Mouse (Mus musculus) neural tube, embryonic 13.5 days (tissue): ENCODE results near the gene Cpox. TPM values are rescaled to one million over a fixed set of nuclear protein-coding genes. Genes with fewer than 3 reads are reported as not detected.

ENCODE experiments used
- ATAC-seq: fragments of 200-750 bp; cut with Nextera tagmentation; 2 replicates; pipeline ENCODE4 v1.8.0; 2017; ENCODE audit warnings: low read depth, mild to moderate bottlenecking, moderate TSS enrichment, moderate library complexity
- H3K27ac ChIP-seq: fragments of 300-500 bp; sonication (generic); replicated peaks from 2 replicates; pipeline ENCODE4 v1.5.1; 2015; ENCODE audit warnings: moderate library complexity, mild to moderate bottlenecking, inconsistent platforms
- H3K27me3 ChIP-seq: fragments of 300-500 bp; sonication (generic); 2 replicates; pipeline ENCODE4 v1.6.1; 2015; ENCODE audit warnings: mild to moderate bottlenecking, inconsistent platforms
- H3K36me3 ChIP-seq: fragments of 300-500 bp; sonication (generic); 2 replicates; pipeline ENCODE4 v1.6.1; 2015; ENCODE audit warnings: mild to moderate bottlenecking, inconsistent platforms
- H3K4me1 ChIP-seq: fragments of 300-500 bp; sonication (generic); replicated peaks from 2 replicates; pipeline ENCODE4 v1.6.1; 2015; ENCODE audit warnings: inconsistent platforms
- H3K4me2 ChIP-seq: fragments of 300-500 bp; sonication (generic); 2 replicates; pipeline ENCODE4 v1.6.1; 2015; ENCODE audit warnings: inconsistent platforms, mild to moderate bottlenecking, moderate library complexity
- H3K4me3 ChIP-seq: fragments of 300-500 bp; sonication (generic); 2 replicates; pipeline ENCODE4 v1.5.1; 2015; ENCODE audit warnings: mild to moderate bottlenecking, inconsistent platforms
- H3K9ac ChIP-seq: fragments of 300-500 bp; sonication (generic); 2 replicates; pipeline ENCODE4 v1.6.1; 2015; ENCODE audit warnings: moderate library complexity, mild to moderate bottlenecking, inconsistent platforms
- H3K9me3 ChIP-seq: fragments of 300-500 bp; sonication (generic); 2 replicates; pipeline ENCODE4 v1.6.1; 2016; ENCODE audit warnings: inconsistent platforms
- WGBS: fragments of 180-500 bp; shearing (Covaris S2); methylation state at CpG from one replicate; pipeline ENCODE4 v1.1.7; 2015; 5-methylcytosine and 5-hydroxymethylcytosine counted together
- polyA plus RNA-seq: library from polyadenylated mRNA; unstranded; fragments of >200 nt; fragmentation: Nextera tagmentation; extraction: Ambion mirVana; gene quantifications from 2 replicates; pipeline ENCODE4 v1.2.1, GENCODE M21; 2015

Gene Cpox
- polyA plus RNA-seq, 1 experiment from 2014 or later = 15.4 TPM

DNA sequence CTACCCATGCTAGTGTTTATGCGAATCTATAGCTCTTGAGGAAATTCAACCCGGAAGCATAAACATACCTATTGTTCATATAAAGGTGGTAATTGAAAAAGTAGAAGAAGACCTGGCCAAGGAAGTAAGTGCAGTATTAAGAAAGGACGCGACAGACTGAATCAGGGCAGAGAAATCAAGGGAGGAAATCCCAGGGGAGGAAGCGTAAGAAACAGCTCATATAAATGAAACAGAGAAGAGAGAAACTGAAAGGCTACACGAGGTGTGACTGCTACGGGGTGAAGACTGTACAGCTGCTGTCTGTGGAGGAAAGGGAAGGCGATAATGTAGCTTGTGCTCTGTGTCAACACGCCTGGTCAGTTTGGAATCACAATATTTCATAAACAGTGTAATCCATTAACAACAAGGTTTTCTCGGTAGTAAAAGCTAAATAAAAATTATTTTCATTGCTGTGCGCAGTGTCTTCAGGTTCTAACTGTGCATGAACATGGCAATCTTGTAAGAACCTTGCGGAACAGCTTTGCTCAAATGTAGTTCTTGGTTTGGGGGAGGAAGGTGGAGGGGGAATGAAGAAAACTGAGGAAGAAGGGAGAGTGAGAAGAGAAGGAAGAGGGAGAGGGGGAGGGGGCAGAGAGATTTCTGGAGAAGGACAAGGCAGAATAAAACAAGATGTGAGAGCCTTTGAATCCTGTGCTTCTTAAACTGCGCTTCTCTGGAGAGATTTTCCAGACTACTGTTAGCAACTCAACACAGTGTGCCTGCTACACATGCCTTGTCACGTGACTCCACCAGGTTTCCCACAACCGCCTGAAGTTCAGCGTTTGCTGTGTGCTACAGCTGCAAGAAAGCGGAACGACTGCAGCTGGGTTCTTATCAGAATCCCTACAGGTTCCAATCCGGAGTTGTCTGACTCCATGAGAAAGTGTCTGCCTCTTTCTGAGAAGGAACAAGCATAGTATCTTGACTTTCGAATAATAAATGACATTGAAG lies 15.8 kb downstream of the Cpox start:
- WGBS = 78% methylated on average over 20 of the region's 20 CpGs
- H3K9me3 ChIP-seq = no peaks in the 10 kb centered on the region
- no peak for ATAC-seq

DNA sequence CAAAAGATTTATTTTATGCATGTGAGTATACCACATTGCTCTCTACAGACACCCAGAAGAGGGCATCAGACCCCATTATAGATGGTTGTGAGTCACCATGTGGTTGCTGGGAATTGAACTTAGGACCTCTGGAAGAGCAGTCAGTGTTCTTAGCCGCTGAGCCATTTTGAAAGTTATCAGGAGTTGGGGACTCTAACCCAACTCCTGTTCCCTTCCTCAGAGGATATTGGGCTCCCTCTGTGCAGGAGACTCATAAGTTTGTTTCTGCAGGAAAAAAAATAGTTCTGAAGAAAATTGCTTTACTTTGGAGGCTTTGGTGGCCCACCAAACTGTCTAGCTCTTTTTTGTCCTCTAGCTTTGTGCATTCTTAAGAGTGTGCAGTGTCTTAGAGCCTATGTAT lies 18.4 kb downstream of the Cpox start:
- ATAC-seq = no peak
- H3K36me3 ChIP-seq = no peaks in the 10 kb centered on the region
- H3K4me1 ChIP-seq = no peaks in the 10 kb centered on the region
- no peak overlapping the region for H3K4me3 ChIP-seq
- no peaks in the 10 kb centered on the region for H3K9me3 ChIP-seq
- no peak overlapping the region for H3K4me2 ChIP-seq
- no peak overlapping the region for H3K27ac ChIP-seq
- WGBS = 97% methylated on average over 1 of the region's 1 CpGs
- no peaks in the 10 kb centered on the region for H3K27me3 ChIP-seq
- no peak overlapping the region for H3K9ac ChIP-seq

More for the DNA sequence above, 15.8 kb downstream of the Cpox start:
- Histone ChIP-seq H3K27me3 (no peaks in the 10 kb centered on the region), H3K4me2 (no peak overlapping the region), H3K36me3 (peaks cover 6% of the 10 kb centered on the region; the same call in 1 of the 2 replicates), H3K27ac (no peak overlapping the region), H3K4me3 (no peak overlapping the region), H3K4me1 (no peaks in the 10 kb centered on the region), H3K9ac (no peak overlapping the region)

DNA sequence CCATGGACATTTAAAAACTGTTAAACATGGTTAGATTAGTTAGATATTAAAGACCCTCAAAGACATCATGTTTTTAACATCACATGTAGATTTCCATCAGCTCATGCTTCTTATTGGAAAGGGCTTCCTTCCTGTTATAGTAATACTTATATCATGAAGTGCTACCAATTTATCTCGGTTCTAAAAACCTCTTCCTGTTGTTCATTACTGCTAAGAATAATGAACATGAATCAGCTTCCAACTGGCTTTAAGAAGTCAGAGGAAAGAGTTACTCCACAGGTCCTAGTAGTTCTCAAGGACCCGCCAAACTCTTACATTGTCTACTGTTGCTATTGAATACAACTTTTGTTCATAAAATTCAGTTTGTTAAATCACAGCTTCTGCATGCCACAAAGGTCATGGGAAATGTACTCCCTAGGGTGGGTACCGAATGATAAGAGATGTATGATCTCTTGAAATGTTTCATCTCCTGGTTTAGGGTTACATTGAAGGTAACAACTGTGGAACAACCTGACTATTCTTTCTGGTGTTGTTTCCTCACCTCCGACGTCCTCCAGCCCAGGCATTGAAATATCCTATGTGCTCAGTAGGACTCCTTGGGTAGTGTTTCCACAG lies 19.6 kb downstream of the Cpox start:
- Histone ChIP-seq H3K4me2 (no peak overlapping the region), H3K36me3 (no peaks in the 10 kb centered on the region), H3K27me3 (no peaks in the 10 kb centered on the region), H3K9ac (no peak overlapping the region), H3K4me1 (no peaks in the 10 kb centered on the region), H3K4me3 (no peak overlapping the region), H3K9me3 (no peaks in the 10 kb centered on the region), H3K27ac (no peak overlapping the region)
- WGBS = 88% methylated on average over 5 of the region's 5 CpGs
- no peak for ATAC-seq

DNA sequence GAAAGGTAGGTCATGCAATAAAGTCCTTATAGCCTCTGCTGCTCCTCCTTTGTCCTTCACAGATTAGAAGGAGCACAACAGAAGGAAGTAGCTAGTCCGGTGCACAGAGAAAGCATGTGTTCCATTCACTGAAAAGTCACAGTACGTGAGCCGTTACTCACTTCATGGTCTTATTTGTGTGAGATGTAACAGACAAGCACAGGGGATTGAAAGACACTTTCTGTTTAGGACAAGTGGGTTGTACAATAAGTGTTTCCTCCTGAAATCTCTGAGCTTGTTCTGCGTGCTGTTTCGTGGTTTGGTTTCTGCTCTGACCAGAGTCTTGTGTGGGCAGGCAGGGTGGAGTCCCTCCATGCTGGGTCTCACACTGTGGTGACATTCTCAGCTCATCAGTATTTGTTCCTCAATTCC lies 20.2 kb downstream of the Cpox start:
- no peak for ATAC-seq
- Histone ChIP-seq H3K9ac (no peak overlapping the region), H3K4me3 (no peak overlapping the region), H3K36me3 (no peaks in the 10 kb centered on the region), H3K4me1 (no peaks in the 10 kb centered on the region), H3K27me3 (no peaks in the 10 kb centered on the region), H3K27ac (no peak overlapping the region), H3K9me3 (no peaks in the 10 kb centered on the region), H3K4me2 (no peak overlapping the region)
- WGBS = 89% methylated on average over 5 of the region's 5 CpGs

DNA sequence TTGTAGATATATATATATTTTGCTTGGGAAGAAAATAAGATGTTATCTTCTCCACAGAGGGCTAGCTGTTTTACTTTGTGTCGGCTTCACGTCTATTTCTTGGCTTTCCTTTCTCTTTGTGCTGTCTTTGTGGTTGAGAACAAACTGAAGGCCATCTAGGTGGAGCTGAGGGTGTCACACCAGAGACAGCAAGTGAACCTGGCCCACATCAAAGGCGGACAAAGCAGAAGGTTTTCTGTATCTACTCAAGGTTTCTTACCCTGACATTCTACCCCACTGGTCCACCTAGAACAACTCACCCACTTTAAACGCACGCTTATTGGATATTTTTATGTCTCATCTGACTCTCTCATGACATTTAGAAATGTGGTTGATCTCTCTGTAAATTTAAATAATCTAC lies 24.0 kb downstream of the Cpox start:
- H3K36me3 ChIP-seq = no peaks in the 10 kb centered on the region
- no peak overlapping the region for H3K4me2 ChIP-seq
- WGBS = 90% methylated on average over 5 of the region's 5 CpGs
- H3K9me3 ChIP-seq = no peaks in the 10 kb centered on the region
- no peak overlapping the region for H3K9ac ChIP-seq
- no peak for ATAC-seq
- no peak overlapping the region for H3K4me3 ChIP-seq
- H3K27ac ChIP-seq = no peak overlapping the region
- H3K27me3 ChIP-seq = no peaks in the 10 kb centered on the region
- no peaks in the 10 kb centered on the region for H3K4me1 ChIP-seq

DNA sequence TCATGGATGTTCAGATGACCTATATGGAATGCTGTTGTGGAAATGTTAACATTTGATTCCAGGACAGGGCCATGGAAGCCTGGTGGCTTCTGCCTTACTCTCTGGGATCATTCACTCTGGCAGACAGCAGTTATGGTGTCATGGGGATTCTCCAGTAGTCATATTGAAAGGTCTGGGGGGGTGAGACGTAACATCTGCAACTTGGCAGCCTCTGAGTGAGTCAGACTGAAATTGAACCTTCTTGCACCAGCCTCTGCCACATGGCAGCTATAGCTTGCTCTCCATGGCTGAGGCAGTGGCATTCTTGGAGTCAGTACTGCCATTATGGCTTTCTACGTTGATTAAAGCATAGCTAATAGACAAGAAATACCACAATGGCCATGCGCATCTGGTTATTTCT lies 26.7 kb downstream of the Cpox start:
- Histone ChIP-seq H3K4me2 (no peak overlapping the region), H3K27ac (no peak overlapping the region), H3K9me3 (no peaks in the 10 kb centered on the region), H3K4me1 (no peaks in the 10 kb centered on the region), H3K27me3 (no peaks in the 10 kb centered on the region), H3K4me3 (no peak overlapping the region), H3K36me3 (no peaks in the 10 kb centered on the region), H3K9ac (no peak overlapping the region)
- 88% methylated on average over 3 of the region's 3 CpGs for WGBS
- no peak for ATAC-seq

DNA sequence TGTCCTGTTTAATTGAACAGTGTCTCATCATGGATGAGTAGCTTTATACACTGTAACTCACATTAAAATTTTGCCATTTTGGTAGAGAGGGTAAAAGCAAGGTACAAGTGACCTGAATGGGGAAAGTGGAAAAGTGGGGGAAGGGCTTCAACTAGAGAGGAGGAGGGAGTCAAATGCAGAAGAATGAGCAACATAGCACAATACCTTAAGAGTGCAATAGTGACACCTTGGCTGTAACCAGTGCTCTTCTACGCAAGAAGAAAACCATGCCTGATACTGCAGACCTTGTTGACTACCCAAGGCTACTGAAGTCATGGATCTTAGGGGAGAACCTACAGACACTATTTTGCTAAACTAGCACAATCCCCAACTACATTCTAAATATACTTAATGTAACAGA lies 27.2 kb downstream of the Cpox start:
- no peak overlapping the region for H3K9ac ChIP-seq
- no peaks in the 10 kb centered on the region for H3K4me1 ChIP-seq

DNA sequence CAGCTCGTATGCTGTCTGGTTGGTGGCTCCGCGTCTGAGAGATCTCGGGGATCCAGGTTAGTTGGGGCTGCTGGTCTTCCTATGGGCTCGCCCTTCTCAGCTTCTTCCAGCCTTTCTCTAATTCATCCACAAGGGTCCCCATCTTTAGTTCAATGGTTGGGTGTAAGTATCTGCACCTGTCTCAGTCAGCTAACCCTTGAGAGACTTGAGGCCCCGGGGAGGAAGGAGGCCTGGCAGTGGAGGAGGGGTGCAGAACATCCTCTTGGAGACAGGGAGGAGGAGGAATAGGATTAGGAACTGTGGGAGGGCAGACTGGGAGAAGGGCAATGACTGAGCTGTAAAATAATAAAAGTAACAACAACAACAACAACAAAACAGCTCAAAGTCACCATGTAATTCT lies 30.1 kb downstream of the Cpox start:
- Histone ChIP-seq H3K9ac (no peak overlapping the region), H3K9me3 (no peaks in the 10 kb centered on the region), H3K36me3 (no peaks in the 10 kb centered on the region), H3K4me3 (no peak overlapping the region), H3K27me3 (no peaks in the 10 kb centered on the region), H3K27ac (no peak overlapping the region), H3K4me1 (peaks cover 3% of the 10 kb centered on the region; the same call in 1 of the 2 replicates), H3K4me2 (no peak overlapping the region)
- no peak for ATAC-seq
- 67% methylated on average over 6 of the region's 6 CpGs for WGBS

More for the DNA sequence above, 27.2 kb downstream of the Cpox start:
- Histone ChIP-seq H3K27me3 (no peaks in the 10 kb centered on the region), H3K36me3 (no peaks in the 10 kb centered on the region), H3K9me3 (no peaks in the 10 kb centered on the region), H3K27ac (no peak overlapping the region), H3K4me2 (no peak overlapping the region), H3K4me3 (no peak overlapping the region)
- ATAC-seq = no peak
- WGBS = 94% methylated on average over 1 of the region's 1 CpGs

DNA sequence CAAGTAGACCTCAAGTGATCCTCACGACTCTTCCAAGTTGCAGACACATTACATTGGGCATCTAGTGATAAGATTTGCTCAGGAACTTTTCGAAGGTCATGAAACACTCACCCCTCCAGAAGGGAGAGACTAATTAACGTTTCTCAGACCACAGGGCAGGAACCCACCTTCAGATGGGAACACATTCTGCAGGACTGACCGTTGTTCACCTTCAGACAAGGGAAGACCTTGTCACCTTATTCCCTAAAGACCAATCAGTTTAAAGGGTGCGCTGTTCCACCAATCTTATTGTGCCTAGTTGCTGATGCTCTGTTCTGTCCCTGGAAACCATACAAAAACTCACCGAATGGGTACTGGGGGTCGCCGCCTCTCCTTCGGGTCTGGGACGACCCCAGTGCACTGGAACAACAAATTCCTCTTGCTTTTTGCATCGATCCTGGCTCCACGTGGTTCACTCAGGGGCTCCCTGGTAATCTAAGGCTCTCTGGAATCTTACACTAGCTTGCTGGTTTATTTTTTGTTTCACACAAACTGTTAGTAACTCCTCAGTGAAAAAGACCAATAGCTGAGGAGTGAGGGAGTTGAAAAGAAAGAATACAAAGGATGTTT lies 30.8 kb downstream of the Cpox start:
- Histone ChIP-seq H3K27me3 (no peaks in the 10 kb centered on the region), H3K4me1 (peaks cover 8% of the 10 kb centered on the region; the same call in 1 of the 2 replicates), H3K36me3 (no peaks in the 10 kb centered on the region), H3K9ac (no peak overlapping the region), H3K4me3 (no peak overlapping the region), H3K4me2 (no peak overlapping the region), H3K27ac (no peak overlapping the region), H3K9me3 (no peaks in the 10 kb centered on the region)
- no peak for ATAC-seq
- WGBS = 84% methylated on average over 12 of the region's 12 CpGs

DNA sequence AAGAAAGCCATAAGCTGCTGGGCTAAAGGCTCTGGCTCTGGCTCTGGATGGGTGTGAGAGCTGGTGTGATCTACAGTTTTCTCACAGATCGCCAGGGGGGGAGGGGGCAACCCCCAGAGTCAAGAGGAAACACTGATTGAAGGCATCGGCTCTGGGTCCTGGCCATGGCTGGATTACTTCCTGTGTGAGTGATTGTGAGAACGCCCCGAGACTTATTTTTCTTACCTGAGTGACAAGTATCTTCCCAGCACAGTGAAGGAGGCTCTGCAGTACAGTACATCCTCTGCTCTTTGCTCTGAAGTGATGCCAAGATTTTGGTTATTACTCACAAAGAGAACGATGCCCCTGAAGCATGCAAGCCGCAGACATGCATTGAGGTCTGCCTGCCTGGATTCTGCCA lies 31.7 kb downstream of the Cpox start:
- Histone ChIP-seq H3K4me3 (no peak overlapping the region), H3K27me3 (no peaks in the 10 kb centered on the region), H3K4me2 (no peak overlapping the region), H3K9me3 (no peaks in the 10 kb centered on the region), H3K9ac (no peak overlapping the region), H3K4me1 (peaks cover 8% of the 10 kb centered on the region; the same call in 1 of the 2 replicates), H3K27ac (no peak overlapping the region), H3K36me3 (no peaks in the 10 kb centered on the region)
- 72% methylated on average over 6 of the region's 6 CpGs for WGBS
- ATAC-seq = no peak

DNA sequence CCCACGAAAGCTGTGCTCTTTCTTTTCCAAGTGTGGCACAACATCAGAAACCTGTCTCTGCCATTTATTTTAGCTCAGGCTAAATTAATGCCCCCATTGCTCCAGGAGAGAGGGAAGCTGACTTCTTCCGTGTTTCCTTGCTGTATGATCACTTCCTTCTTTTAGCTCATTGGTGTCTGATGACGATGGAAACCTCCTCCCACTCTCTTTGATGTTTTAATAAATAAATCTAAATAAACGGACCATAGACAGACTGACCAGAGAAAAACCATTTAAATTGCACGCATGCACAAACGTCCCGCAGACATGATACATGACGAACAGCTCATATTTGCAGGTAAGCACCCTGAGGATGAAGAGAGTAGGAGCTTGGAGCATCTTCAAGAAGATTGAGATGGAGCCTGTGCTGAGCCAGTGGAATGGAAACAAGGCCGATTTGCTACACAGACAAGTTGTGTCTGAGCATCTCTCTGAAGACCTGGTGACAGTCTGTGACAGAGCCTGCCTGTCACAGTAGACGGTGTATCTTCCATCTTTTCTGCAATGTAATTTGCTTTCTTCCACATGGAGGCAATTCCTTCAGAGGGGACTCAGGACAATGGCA lies 32.3 kb downstream of the Cpox start:
- Histone ChIP-seq H3K27me3 (no peaks in the 10 kb centered on the region), H3K4me3 (no peak overlapping the region), H3K4me2 (no peak overlapping the region), H3K4me1 (peaks cover 8% of the 10 kb centered on the region; the same call in 1 of the 2 replicates), H3K9ac (no peak overlapping the region), H3K9me3 (no peaks in the 10 kb centered on the region), H3K27ac (no peak overlapping the region), H3K36me3 (no peaks in the 10 kb centered on the region)
- 84% methylated on average over 10 of the region's 10 CpGs for WGBS
- no peak for ATAC-seq
